Mouse (Mus musculus) erythroblast, embryonic 14.5 days (primary cell): ENCODE measurements at regions not wholly inside any gene's neighbourhood (a gene's known extent, or its start where the extent isn't known, plus 50 kb on each side); places are given as distances from the start of the nearest gene placed in this dataset.

ENCODE experiments used
- H3K27me3 ChIP-seq: 2 replicates; pipeline ENCODE4 v1.6.1; 2012; ENCODE audit warnings: inconsistent platforms; ENCODE audit not compliant: control insufficient read depth
- H3K36me3 ChIP-seq: 2 replicates; pipeline ENCODE4 v1.6.1; 2012; ENCODE audit warnings: mild to moderate bottlenecking, inconsistent platforms; ENCODE audit not compliant: control insufficient read depth
- H3K4me1 ChIP-seq: 2 replicates; pipeline ENCODE4 v1.6.1; 2012; ENCODE audit warnings: inconsistent platforms; ENCODE audit not compliant: control insufficient read depth
- H3K4me3 ChIP-seq: replicated peaks from 2 replicates; pipeline ENCODE3; 2012; ENCODE audit warnings: moderate library complexity, mild to moderate bottlenecking, inconsistent platforms
- H3K9me3 ChIP-seq: 2 replicates; pipeline ENCODE4 v1.6.1; 2012; ENCODE audit warnings: low read length, inconsistent platforms, mixed read lengths; ENCODE audit not compliant: control insufficient read depth
- GATA1 ChIP-seq: IDR thresholded peaks from 2 replicates; pipeline ENCODE4 v1.6.1; 2012; ENCODE audit warnings: low read length, inconsistent platforms, mixed read lengths
- TAL1 ChIP-seq: IDR thresholded peaks from 3 replicates; pipeline ENCODE4 v1.6.1; 2012; ENCODE audit warnings: low read length, inconsistent platforms, mixed read lengths

DNA sequence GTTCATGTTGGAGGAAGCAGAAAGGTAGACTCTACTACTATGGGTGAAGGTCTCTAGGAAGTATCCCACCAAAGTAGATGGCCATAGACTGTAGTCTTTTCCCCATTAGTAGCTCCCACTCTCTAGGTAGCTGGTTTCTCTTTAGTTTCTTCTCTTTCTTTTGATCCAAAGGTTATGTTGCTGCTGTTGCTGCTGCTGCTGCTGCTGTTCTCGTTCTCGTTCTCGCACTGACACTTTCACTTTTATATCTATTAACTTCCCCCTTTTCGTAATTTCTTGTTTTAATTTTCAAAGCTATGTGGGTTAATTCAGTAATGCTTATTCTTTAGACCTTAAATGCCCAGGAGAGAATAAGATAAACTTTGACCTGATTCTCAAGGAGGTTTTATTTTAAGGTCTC, 58.3 kb downstream of the Tmem100 start:
- no peaks in the 10 kb centered on the region for H3K36me3 ChIP-seq
- H3K4me3 ChIP-seq: no peak overlapping the region
- no peaks in the 10 kb centered on the region for H3K9me3 ChIP-seq
- H3K27me3 ChIP-seq: no peaks in the 10 kb centered on the region
- no peaks in the 10 kb centered on the region for H3K4me1 ChIP-seq
- TF ChIP-seq TAL1 (no peak), GATA1 (no peak)

DNA sequence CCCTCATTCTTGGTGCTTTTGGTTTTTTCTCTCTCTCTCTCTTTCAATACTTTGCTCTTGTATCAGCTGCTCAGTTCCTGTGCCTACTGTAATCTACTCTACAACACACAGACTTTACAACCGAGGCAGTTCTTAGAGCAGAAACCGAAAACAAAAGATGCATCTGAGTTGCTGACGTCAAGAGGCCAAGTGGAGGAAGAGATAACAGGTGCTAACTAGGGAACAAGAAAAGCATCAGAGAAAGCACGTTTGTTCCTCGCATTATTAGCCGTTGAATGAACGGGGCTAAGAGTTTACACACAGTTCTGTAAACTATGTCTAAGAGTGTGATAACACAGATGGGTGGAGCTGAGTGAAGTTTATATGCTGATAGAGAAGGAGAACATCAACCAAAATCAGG, 63.9 kb downstream of the Tmem100 start:
- H3K4me3 ChIP-seq: no peak overlapping the region
- TF ChIP-seq TAL1: no peak
- no peak for TF ChIP-seq GATA1

DNA sequence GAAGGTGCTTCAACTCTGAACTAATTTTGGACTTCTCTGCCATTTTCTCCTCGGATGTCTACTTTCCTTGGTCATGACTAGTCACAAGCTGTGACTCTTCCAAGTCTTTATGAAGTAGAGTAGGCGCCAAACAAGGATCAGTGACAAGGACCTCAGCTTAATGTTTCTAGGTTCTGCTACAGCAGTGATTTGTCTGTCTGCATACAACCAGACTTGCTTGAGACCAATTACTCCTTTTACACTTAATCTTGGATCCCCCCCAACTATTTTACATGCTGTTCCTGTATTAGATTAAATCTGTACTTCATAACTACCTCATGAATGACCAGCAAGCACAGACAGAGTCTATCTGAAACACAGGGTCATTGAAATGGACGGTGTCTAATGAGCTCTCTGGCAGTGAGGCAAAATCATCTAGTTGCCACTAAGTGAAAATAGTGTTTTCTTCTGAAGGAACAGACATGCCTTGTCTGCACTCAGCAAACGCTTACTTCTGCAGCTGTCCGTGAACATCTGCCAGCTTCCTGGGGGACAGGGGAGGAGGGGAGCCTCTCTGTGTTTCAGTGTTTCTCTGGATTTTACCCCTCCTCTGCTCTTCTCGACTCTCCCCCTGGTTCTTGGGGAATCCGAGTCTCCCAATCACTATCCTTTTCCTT, 64.7 kb downstream of the Tmem100 start:
- Histone ChIP-seq H3K9me3 (no peaks in the 10 kb centered on the region), H3K4me3 (no peak overlapping the region), H3K4me1 (no peaks in the 10 kb centered on the region), H3K36me3 (no peaks in the 10 kb centered on the region), H3K27me3 (no peaks in the 10 kb centered on the region)
- TF ChIP-seq GATA1 (no peak), TAL1 (no peak)

More for the DNA sequence above, 63.9 kb downstream of the Tmem100 start:
- Histone ChIP-seq H3K27me3 (no peaks in the 10 kb centered on the region), H3K36me3 (no peaks in the 10 kb centered on the region), H3K9me3 (no peaks in the 10 kb centered on the region), H3K4me1 (no peaks in the 10 kb centered on the region)

DNA sequence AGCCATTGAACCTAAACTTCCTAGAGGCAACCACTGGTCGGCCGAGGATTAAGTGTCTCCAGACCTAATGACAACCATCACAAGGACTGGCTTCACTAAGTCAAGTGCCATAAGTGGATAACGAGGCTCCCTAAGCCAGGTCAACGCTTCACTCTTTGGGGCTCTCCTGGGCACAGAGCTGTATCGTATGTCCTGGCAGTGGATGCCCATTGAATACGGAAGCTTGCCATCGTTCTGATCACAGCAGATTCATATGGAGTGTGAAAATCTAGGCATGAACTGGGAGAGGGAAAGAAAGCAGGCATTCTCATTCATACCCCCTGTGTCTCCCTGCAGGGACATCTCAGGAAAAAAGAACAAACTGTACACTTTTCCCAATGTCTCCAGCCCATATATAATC, 68.3 kb downstream of the Tmem100 start:
- no peaks in the 10 kb centered on the region for H3K36me3 ChIP-seq

DNA sequence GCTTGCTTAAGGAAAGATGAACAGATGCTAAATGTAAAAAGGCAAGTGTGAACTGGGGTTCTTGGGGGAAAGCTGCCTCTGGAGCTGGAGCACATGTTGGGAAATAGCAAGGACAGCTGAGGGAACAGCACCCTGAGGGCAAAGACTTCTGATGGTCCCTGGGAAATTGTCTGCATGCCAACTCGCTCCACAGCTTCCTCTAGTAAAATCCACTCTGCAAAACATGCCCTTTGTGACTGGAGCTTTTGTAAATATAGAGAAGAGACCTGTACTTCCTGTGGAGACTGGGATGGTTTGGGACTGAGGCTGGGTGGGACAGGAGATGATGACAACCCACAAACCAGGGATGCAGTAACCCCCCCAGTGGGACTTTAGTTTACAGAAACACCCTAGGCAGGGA, 69.0 kb downstream of the Tmem100 start:
- Histone ChIP-seq H3K27me3 (no peaks in the 10 kb centered on the region), H3K4me3 (no peak overlapping the region), H3K4me1 (no peaks in the 10 kb centered on the region), H3K9me3 (no peaks in the 10 kb centered on the region), H3K36me3 (no peaks in the 10 kb centered on the region)
- TF ChIP-seq TAL1 (no peak), GATA1 (no peak)

More for the DNA sequence above, 68.3 kb downstream of the Tmem100 start:
- TF ChIP-seq GATA1: no peak
- no peak for TF ChIP-seq TAL1
- no peaks in the 10 kb centered on the region for H3K27me3 ChIP-seq
- H3K4me1 ChIP-seq: no peaks in the 10 kb centered on the region
- H3K9me3 ChIP-seq: no peaks in the 10 kb centered on the region
- H3K4me3 ChIP-seq: no peak overlapping the region

DNA sequence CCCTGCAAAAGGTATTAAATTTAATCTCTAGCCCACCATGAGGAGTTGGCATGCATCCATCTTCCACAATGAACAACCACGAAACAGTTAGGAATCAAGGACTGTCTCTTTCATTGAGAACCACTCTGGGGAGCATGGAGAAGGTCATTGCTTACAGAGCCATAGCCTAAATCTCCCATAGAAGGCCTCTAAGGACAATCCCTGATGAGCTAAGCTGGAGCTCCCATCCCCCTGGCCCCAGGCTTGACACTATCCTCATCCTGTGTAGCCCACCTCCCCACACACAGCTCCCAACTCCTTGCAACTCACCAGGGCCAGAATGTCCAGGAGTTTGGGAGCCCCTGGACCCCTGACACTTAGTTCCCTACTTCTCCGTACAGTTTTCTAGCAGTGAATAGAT, 70.0 kb downstream of the Tmem100 start:
- Histone ChIP-seq H3K9me3 (no peaks in the 10 kb centered on the region), H3K4me3 (no peak overlapping the region)
- TF ChIP-seq TAL1: no peak
- TF ChIP-seq GATA1: no peak

DNA sequence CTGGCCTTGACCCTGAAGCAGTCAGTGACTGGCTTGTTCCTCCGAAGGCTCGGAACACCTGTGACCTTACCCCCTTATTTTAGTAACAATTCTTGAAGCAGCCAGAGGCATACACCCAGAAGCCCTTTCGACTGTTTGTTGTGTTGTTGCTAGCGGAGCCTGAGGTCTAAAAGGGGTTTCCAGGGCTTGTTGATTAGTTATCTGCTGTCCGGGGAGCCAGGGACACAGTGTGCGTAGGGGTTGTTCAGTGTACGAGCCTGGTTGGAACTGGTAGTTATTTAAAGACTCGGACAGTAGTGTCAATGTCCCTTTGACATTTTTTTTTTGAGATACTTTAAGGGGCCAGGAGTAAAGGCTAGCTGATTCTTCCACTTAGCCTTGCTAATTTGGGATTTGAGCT, 71.1 kb downstream of the Tmem100 start:
- H3K27me3 ChIP-seq: no peaks in the 10 kb centered on the region

More for the DNA sequence above, 70.0 kb downstream of the Tmem100 start:
- H3K4me1 ChIP-seq: no peaks in the 10 kb centered on the region
- H3K36me3 ChIP-seq: no peaks in the 10 kb centered on the region
- H3K27me3 ChIP-seq: no peaks in the 10 kb centered on the region

DNA sequence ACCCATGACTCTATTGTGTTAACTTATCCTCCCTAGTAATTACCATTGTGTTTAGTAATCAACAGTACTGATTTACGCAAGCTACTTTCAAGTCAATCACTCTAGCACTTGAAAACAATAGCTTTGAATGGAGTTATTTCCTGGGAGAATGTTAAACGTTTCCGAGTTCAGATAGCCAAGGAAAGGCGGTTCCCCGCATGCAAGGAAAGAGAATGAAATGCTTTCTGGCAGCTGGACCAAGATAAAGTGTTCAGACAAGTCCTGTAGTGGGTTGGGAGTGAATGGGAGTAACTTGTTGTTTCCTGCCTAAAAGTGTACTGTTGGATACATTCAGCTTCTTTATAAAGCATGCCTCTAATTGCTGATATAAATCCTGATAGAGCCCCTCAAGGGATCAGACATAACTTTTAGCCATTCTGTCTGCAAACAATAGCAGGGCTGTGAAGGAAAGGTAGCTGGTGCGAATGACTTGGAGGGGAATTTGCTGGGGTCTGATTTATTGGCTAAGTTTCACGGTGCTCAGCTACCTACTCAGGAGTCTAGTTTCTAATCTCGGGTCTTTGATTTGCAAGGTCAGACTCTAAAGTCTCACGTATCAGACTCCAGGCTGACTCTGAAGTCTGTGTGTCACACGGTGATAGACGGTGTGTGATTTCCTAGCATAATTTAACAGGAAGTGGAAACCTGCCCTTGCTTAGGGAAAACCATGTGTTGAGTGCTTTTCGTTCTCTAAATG, 76.1 kb downstream of the Tmem100 start:
- Histone ChIP-seq H3K9me3 (no peaks in the 10 kb centered on the region), H3K4me3 (no peak overlapping the region), H3K4me1 (no peaks in the 10 kb centered on the region), H3K27me3 (no peaks in the 10 kb centered on the region), H3K36me3 (no peaks in the 10 kb centered on the region)
- TF ChIP-seq GATA1 (no peak), TAL1 (no peak)

More for the DNA sequence above, 71.1 kb downstream of the Tmem100 start:
- no peaks in the 10 kb centered on the region for H3K9me3 ChIP-seq
- no peaks in the 10 kb centered on the region for H3K4me1 ChIP-seq
- no peaks in the 10 kb centered on the region for H3K36me3 ChIP-seq
- TF ChIP-seq TAL1: no peak
- no peak for TF ChIP-seq GATA1
- H3K4me3 ChIP-seq: no peak overlapping the region

DNA sequence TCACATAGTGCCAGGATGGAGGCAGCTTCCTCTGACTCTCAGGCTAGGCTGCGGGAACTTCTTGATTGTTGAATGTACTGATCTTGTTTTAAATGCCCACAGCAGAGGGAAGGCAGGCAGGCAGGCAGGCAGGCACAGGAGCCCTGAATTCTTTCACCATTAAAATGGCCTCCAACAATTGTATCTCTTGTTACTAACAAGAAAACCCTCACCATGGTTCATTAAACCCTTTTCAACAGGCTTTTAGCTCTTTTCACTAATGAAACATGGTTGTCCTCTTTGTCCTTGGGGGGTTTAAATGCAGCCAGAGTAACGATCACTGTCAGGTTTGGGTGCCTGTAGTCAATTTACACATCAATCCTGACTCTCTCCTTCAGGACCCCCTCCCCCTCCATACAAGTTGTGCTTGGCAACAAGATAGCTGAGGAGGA, 77.8 kb upstream of the Gm45716 start:
- H3K36me3 ChIP-seq: no peaks in the 10 kb centered on the region
- no peak overlapping the region for H3K4me3 ChIP-seq
- TF ChIP-seq GATA1 (no peak), TAL1 (no peak)
- H3K9me3 ChIP-seq: no peaks in the 10 kb centered on the region
- H3K27me3 ChIP-seq: no peaks in the 10 kb centered on the region
- no peaks in the 10 kb centered on the region for H3K4me1 ChIP-seq
